Mouse (Mus musculus) stomach, embryonic 16.5 days (tissue): ENCODE measurements around the gene Ldb3. TPM values are rescaled to one million over a fixed set of nuclear protein-coding genes. Genes with fewer than 3 reads are reported as not detected.

Experiments used
- ATAC-seq: fragments of 200-750 bp; cut with Nextera tagmentation; 2 replicates; pipeline ENCODE4 v1.8.0; 2017; ENCODE audit warnings: moderate number of reproducible peaks, moderate TSS enrichment; ENCODE audit not compliant: insufficient read depth, low FRiP score
- H3K27ac ChIP-seq: fragments of 300-500 bp; sonication (generic); 2 replicates; pipeline ENCODE4 v1.5.1; 2014; ENCODE audit warnings: low read length
- H3K27me3 ChIP-seq: fragments of 300-500 bp; sonication (generic); 2 replicates; pipeline ENCODE4 v1.6.1; 2014; ENCODE audit warnings: low read length, control low read depth, mixed read lengths; ENCODE audit not compliant: control insufficient read depth, insufficient read depth
- H3K36me3 ChIP-seq: fragments of 300-500 bp; sonication (generic); 2 replicates; pipeline ENCODE4 v1.6.1; 2014; ENCODE audit warnings: low read length; ENCODE audit not compliant: control insufficient read depth, insufficient read depth
- H3K4me1 ChIP-seq: fragments of 300-500 bp; sonication (generic); 2 replicates; pipeline ENCODE4 v1.6.1; 2014; ENCODE audit warnings: low read length, control low read depth, mixed read lengths; ENCODE audit not compliant: control insufficient read depth, insufficient read depth
- H3K4me2 ChIP-seq: fragments of 300-500 bp; sonication (generic); 2 replicates; pipeline ENCODE4 v1.6.1; 2014; ENCODE audit warnings: low read depth, low read length, mixed read lengths
- H3K4me3 ChIP-seq: fragments of 300-500 bp; sonication (generic); replicated peaks from 2 replicates; pipeline ENCODE4 v1.5.1; 2014; ENCODE audit warnings: mild to moderate bottlenecking, low read length
- H3K9ac ChIP-seq: fragments of 300-500 bp; sonication (generic); 2 replicates; pipeline ENCODE4 v1.6.1; 2014; ENCODE audit warnings: low read length
- H3K9me3 ChIP-seq: fragments of 300-500 bp; sonication (generic); replicated peaks from 2 replicates; pipeline ENCODE4 v1.6.1; 2016; ENCODE audit warnings: low read length, control low read depth; ENCODE audit not compliant: control insufficient read depth
- WGBS: fragments of 180-500 bp; shearing (Covaris S2); extraction: QIAGEN DNeasy Blood & Tissue Kit; methylation state at CpG from one replicate; pipeline ENCODE4 v1.1.7; 2014; 5-methylcytosine and 5-hydroxymethylcytosine counted together
- polyA plus RNA-seq: library from polyadenylated mRNA; unstranded; fragments of >200 nt; fragmentation: Nextera tagmentation; extraction: Ambion mirVana; gene quantifications from 2 replicates; pipeline ENCODE4 v1.2.1, GENCODE M21; 2015

Gene Ldb3
- polyA plus RNA-seq, 1 experiment from 2014 or later = 30.9 TPM

GRCm38 (mm10) chr14:34585358-34586105, 3.0 kb downstream of the Ldb3 start:
- ATAC-seq = 0 out of 2 replicates have a peak, but pooled peaks have one; percentile 9
- no peak overlapping the region for H3K27ac ChIP-seq
- H3K27me3 ChIP-seq = no peaks in the 10 kb centered on the region
- H3K4me2 ChIP-seq = no peak overlapping the region
- H3K9ac ChIP-seq = no peak overlapping the region
- 58% methylated on average over 9 of the region's 9 CpGs for WGBS
- no peaks in the 10 kb centered on the region for H3K9me3 ChIP-seq
- no peak overlapping the region for H3K4me3 ChIP-seq
- no peaks in the 10 kb centered on the region for H3K36me3 ChIP-seq
- no peaks in the 10 kb centered on the region; the same call in 1 of the 2 replicates for H3K4me1 ChIP-seq

- ATAC-seq = no peak
- Histone ChIP-seq H3K27ac (no peak overlapping the region), H3K4me1 (no peaks in the 10 kb centered on the region), H3K4me3 (no peak overlapping the region), H3K9ac (no peak overlapping the region), H3K36me3 (no peaks in the 10 kb centered on the region), H3K4me2 (no peak overlapping the region), H3K27me3 (no peaks in the 10 kb centered on the region), H3K9me3 (no peaks in the 10 kb centered on the region)
- 77% methylated on average over 3 of the region's 3 CpGs for WGBS
Measured at GRCm38 (mm10) chr14:34582740-34583427, 5.6 kb downstream of the Ldb3 start.

- Histone ChIP-seq H3K36me3 (no peaks in the 10 kb centered on the region), H3K4me1 (no peaks in the 10 kb centered on the region), H3K4me2 (no peak overlapping the region), H3K27me3 (no peaks in the 10 kb centered on the region), H3K4me3 (no peak overlapping the region), H3K9me3 (no peaks in the 10 kb centered on the region), H3K9ac (no peak overlapping the region), H3K27ac (no peak overlapping the region)
- ATAC-seq = no peak
- WGBS = 84% methylated on average over 4 of the region's 4 CpGs
Measured at GRCm38 (mm10) chr14:34576858-34577257, 11.6 kb downstream of the Ldb3 start.

GRCm38 (mm10) chr14:34574068-34574467, 14.4 kb downstream of the Ldb3 start:
- Histone ChIP-seq H3K4me3 (no peak overlapping the region), H3K4me1 (peaks cover 8% of the 10 kb centered on the region; the same call in 1 of the 2 replicates), H3K9ac (no peak overlapping the region), H3K9me3 (no peaks in the 10 kb centered on the region), H3K27ac (no peak overlapping the region), H3K27me3 (no peaks in the 10 kb centered on the region), H3K36me3 (no peaks in the 10 kb centered on the region), H3K4me2 (no peak overlapping the region)
- ATAC-seq = no peak
- 60% methylated on average over 2 of the region's 2 CpGs for WGBS

DNA sequence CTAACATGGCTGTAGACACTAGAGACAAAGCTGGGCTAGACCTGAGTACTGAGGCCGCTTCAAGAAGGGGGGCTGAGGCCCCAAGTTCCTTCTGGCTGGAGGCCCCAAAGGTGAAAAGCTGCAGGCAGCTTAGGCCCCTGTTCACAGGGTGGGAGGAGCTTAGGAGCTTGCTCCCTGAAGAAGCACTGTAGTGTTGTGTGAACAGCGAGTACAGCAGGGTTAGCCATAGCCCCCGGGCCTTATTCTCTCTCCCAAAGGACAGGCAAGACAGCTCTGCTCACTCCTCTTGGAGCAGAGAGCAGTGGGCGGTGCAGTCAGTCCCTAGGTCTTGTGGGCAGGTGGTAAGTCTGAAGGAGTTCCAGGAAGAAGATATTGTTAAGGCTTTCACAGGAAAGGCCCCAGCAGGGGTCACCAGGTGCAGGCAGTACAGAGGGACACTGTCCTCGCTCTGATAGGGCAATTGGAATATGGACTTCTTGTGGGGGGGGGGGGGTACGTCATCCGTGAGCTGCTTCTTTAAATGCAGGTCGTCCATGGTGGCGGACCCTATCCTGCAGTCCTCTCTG, 15.1 kb downstream of the Ldb3 start:
- ATAC-seq = peak; percentile 18; the same call in 1 of the 2 replicates
- no peak overlapping the region for H3K4me2 ChIP-seq
- H3K4me1 ChIP-seq = peaks cover 8% of the 10 kb centered on the region; the same call in 1 of the 2 replicates
- H3K36me3 ChIP-seq = no peaks in the 10 kb centered on the region
- WGBS = 72% methylated on average over 9 of the region's 9 CpGs
- H3K9ac ChIP-seq = no peak overlapping the region
- no peaks in the 10 kb centered on the region for H3K9me3 ChIP-seq
- no peak overlapping the region for H3K4me3 ChIP-seq
- H3K27me3 ChIP-seq = no peaks in the 10 kb centered on the region
- H3K27ac ChIP-seq = no peak overlapping the region

- Histone ChIP-seq H3K4me3 (no peak overlapping the region), H3K36me3 (no peaks in the 10 kb centered on the region), H3K4me2 (no peak overlapping the region), H3K27ac (no peak overlapping the region), H3K9ac (no peak overlapping the region), H3K4me1 (peaks cover 8% of the 10 kb centered on the region; the same call in 1 of the 2 replicates), H3K27me3 (no peaks in the 10 kb centered on the region), H3K9me3 (no peaks in the 10 kb centered on the region)
- WGBS = 85% methylated on average over 17 of the region's 17 CpGs
- no peak for ATAC-seq
Measured at GRCm38 (mm10) chr14:34571610-34572387, 16.7 kb downstream of the Ldb3 start.

DNA sequence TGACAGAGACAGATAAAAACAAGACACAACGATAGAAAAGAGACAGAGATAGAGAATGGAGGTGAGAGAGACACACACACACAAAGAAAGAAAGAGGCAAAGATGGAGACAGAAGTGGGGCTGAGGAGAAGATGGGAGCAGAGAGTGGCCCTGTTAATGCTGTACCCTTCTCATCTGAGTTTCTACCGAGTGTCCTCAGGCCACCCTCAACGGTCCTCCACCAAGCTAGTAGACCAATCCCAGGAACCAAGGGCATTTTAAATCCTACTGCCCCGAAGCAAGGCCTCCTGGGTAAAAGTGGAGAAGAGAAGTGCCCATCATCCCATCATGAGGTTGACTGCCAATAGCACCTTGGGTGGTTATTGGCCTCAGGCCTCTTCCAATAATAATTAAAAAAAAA, 17.6 kb downstream of the Ldb3 start:
- Histone ChIP-seq H3K27me3 (no peaks in the 10 kb centered on the region), H3K27ac (no peak overlapping the region), H3K9ac (no peak overlapping the region), H3K4me1 (peaks cover 11% of the 10 kb centered on the region), H3K9me3 (no peaks in the 10 kb centered on the region), H3K4me3 (no peak overlapping the region), H3K4me2 (no peak overlapping the region), H3K36me3 (no peaks in the 10 kb centered on the region)
- no peak for ATAC-seq
- 77% methylated on average over 4 of the region's 4 CpGs for WGBS

DNA sequence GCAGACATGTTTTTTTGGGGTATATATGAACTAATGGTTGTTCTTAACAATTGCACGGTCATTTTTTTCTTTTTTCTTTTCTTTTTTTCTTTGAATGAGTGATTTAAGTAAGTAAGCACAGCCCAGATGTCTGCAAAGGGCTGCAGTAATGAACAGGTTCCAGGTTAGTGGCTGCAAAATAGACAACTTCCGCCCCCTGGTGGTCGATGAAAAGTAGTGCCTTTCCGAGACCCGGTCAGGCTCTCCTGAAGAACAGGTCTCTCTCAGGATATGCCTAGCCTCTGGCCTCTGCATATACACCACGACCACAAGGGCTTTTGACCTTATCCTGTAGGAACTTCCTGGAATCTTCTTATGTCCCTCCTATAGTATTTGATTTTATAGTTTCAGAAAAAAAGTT, 18.2 kb downstream of the Ldb3 start:
- Histone ChIP-seq H3K9ac (no peak overlapping the region), H3K9me3 (no peaks in the 10 kb centered on the region), H3K4me2 (peak overlapping the region; percentile 61), H3K36me3 (no peaks in the 10 kb centered on the region), H3K4me3 (peak overlapping the region; percentile 31; the same call in 1 of the 2 replicates), H3K27me3 (no peaks in the 10 kb centered on the region), H3K4me1 (peaks cover 16% of the 10 kb centered on the region), H3K27ac (no peak overlapping the region)
- ATAC-seq = peak; percentile 63; the same call in 1 of the 2 replicates
- 1% methylated on average over 6 of the region's 6 CpGs for WGBS
